Mouse (Mus musculus) MN1 (cell line): ENCODE measurements around the gene Alox12.

ENCODE experiments used
- DNase-seq: peaks from one replicate; pipeline ENCODE4 v3.0.0-alpha.2; 2016; ENCODE audit warnings: low spot score

The Alox12 gene

DNA sequence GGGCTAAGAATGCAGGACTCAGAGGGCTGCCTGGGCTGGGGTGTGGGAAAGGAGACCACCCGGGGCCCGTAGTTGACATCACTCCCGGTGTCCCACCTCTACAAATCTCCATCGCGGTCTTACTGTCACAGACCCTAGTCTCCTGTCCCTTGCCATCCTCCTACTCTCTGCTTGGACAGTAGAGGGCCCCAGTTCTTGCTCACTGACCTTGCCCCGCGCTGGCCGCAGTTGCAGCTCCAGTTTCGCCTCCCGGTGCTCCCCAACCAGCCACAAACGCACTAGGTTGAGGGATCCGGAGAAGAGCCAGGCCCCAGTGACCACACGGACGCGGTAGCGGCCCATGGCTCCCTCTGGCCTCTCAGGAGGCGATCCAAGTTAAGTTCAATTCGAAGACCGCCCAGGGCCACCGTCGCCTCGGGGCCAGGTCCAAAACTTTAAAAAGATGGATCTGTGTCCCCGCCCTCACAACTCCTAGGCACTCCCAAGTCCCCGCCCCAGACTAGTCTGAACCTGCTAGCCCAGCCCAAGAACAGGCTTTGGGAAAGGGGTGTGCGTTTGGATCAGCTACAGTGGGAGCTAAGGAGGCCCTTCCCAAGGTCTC is at the start of gene Alox12:
Gene Alox12, minus strand, starts transcription at position 423 of the 601 bp plus-strand sequence.
- DNase-seq: no peak

DNA sequence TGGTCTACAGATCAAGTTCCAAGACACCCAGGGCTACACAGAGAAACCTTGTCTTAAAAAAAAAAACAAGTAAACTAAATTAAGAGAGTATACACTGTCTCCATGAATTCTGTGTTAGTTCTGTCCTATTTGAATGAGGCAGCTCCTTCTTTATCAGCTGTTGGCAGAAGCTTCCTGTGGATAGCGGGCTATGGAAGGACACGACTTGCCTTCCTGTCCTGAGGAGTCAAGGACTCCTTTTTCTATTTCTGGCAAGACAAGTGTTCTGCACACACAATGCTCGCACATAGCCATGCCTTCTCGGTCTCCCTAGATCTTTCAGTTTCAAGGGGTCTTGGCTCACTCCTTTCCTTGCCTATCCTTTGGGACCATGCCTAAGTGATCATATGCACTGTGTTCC is 47.1 kb upstream of the Alox12 start:
- DNase-seq: no peak

DNA sequence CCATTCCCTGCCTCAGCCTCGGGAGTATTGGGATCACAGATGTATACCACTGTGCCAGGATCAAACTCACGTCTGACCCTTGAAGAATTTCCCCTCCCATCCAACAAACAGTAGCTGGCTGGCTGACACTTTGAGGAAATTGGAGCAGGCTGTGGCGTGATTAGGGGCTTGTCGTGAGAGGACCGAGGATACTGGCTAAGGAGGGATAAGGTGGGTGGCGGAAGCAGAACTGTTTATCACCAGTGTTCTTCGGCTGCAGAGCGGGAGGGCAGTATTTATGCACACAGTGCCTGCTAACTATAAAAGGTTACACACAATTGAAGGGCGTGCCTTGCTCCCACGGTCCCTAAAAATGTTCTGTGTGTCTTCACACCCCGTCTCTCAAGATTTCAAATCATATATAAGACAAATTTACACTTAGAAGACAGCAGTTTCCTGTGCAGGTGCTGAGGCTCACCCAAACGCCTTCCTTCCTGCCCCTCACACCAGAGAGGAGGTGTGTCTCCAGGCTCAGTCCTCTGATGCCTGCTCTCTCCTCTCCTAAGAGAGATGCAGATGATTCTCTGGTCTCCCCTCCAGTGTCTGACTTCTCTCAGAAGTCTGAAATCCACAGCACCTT is 42.8 kb upstream of the Alox12 start:
- no peak for DNase-seq

DNA sequence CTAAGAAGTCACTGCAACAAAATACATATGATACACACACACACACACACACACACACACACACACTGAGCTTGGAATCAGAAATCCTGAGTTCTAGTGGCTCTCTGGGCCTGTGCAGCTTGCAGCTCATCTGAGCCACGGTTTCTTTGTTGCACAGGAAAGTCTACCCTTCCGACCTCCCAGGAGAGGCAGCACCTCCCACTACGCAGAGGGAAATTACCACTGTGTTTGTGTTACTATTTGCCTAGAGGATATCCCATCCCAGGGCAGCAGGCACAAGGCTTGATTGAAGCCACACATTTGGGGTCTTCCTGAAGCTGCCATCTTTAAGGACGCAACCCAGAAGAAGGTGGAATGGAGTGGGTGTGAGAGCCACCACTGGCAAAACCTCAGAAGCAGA is 42.3 kb upstream of the Alox12 start:
- no peak for DNase-seq

DNA sequence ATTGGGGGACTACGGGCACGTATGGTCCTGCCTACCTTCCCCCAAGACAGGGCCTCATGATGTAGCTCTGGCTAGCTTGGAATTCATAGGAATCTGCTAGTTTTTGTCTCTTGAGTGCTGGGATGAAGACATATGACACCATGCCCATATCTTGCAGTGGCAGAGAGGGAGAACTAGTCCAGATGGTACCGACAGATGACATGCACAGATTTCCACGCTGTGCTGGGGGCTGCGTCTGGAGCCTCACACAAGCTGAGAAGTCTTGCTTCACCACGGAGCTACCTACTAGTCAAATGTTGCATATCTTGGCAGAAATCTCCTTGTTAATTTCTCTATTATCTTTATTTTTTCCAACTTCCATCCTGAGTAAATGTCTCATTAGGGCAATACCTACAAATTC is 38.7 kb upstream of the Alox12 start:
- DNase-seq: no peak

DNA sequence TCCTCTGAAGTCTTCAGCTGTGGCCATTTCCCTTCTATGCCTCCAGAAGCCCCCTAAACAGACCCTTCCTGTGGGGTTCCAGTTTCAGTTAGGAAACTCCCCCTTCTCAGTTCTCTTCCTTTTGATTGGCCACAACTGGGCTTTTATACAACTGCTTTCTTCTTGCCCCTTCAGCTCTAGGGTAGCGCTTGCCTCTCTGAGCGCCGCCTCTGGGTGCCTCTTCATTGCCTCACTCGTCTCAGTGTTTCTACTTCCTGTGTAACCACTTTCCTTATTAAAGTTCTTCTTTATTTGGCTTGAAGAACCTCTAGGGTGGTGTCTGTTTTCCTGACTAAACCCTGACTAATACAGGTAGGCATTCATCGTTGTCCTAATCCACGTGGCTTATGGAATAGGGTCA is 36.1 kb upstream of the Alox12 start:
- no peak for DNase-seq

DNA sequence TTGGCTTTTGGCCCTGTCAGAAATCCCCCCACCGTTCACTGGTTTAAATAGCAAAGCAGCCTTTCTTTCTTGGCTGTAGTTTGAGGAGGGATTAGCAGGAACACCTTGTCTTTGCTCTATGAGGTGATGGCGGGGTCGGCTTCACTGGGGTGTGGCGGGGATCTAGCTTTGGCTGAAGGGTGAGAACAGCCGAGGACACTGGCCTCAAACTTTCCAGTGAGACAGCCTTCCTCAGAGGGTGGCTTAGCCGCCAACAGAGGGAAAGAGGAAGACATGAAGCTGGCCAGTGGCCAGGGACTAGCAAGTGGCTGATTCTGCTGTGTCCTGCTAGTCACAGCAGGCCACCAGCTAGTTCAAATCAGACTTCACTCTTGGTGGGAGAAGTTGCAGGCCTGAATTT is 34.1 kb upstream of the Alox12 start:
- no peak for DNase-seq

DNA sequence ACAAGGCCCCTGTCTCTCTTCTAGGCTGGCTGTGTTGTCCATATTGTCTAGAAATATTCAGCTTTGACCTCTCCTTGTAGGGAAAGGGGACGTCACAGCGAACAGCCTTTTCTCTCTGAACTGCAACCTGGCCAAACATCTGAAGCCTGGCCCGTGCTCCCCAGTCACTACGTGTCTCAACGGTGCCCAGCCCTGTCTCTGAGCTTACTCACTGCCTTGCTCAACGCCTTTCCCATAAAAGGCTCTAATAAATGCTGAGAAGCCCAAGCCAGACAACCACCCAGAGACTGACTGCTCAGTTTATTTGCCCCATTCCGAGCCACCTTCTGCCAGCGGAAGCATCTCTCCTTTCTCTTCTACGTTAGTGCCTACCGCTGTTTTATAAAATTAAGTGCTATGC is 32.9 kb upstream of the Alox12 start:
- no peak for DNase-seq

DNA sequence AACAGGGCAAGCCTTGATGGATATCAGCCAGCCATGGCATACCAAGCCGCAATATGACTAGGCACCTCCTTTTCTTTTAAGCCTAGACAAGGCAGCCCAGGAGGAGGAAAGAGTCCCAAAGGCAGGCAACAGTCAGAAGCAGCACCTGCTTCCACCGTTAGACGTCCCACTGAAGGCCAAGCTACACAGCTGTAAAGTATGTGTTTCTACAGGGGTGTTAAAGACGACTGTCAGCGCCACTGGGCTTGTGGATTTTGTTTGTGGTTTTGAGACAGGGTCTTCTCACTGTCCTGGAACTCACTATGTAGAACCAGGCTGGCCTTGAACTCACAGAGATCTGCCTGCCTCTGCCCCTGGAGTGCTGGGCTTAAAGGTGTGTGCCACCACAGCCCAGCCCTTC is 30.5 kb upstream of the Alox12 start:
- DNase-seq: no peak

DNA sequence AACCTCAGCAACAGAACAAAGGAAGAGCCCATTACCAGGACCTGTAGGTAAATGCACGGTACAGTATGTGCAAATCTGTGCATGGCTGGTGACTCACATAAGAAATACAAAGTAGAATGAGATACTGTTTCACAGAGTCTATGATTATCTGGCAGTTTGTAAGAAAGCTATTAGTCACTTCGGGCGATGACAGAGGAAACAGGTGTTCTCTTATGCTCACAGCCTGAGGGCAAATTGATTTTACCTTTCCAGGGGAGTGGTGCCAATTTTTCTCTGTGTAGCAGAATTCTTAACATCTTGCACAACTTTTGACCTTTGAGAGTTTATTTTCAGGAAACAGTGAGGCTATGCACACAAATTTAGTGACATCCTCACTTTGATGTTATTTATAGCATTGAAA is 29.6 kb upstream of the Alox12 start:
- DNase-seq: no peak

DNA sequence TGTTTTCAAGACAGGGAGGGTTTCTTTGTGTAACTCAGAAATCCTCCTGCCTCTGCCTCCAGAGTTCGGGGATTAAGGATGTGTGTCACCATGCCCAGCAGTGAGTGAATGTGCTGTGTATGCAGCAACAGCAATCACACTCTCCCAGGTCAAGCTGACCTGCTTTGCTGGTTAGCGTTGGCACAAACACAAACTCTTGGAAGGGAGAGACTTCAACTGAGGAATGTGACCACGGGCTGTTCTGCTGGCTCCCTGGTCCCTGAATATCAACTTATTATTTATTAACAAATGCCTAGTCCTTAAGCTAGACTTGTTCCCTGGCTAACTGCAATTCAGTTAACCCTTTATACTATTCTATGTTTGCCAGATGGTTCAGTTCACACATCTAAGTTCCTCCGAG is 28.5 kb upstream of the Alox12 start:
- no peak for DNase-seq

DNA sequence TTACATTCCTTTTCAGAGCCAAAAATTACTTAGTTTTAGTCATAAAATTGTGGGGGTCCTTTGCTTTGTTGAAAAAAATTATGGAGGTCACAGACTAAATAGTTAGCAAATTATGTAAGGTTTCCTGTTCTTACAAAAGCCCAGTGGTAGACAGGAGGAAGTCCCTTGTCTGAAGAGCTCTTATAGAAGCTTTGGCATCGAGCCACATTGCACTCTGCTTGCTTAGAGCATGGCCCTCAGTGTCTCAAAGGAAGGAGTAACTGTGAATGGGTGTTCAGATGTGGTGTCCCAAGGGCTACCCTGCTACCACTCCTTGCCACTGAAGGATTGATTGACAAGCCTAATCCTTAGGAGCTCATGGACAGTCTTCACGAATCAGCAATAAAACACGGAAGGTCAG is 25.3 kb upstream of the Alox12 start:
- DNase-seq: no peak

DNA sequence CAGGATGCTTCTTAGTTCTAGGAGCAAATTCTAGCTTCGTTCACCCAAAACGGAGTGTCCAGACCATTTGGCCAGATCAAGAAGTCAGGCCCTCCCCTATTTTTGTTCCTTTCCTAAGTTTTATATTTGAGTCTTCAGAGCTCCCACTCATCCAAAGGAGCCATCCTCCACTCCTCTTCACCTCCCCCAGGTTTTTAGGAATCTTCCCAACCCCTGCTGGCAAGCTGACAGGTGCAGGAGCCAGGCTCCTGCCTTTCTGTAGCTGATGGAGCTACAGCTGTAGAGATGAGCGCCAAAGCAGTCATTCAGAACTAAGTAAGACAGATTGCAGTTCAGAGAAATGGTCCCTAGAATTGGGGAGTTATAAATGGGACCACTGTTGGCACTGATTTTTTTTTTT is 23.8 kb upstream of the Alox12 start:
- DNase-seq: no peak

DNA sequence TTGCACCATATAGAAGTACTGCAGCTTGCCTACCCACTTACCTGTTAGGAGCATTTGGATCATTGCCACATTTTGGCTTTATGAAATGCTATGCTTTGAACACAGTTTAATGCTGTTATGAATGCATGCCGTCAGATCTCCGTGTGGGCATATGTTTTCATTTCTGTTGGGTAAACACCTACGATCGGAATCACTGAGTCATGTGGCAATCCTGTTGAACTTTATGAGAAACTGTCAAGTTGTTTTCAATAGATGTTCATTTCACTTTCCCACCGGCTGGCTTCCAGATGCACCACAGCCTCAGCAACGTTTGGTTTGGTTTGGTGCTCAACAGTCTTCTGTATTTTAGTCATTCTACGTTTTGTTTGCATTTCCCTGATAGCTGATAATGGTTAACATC is 16.5 kb upstream of the Alox12 start:
- DNase-seq: no peak

DNA sequence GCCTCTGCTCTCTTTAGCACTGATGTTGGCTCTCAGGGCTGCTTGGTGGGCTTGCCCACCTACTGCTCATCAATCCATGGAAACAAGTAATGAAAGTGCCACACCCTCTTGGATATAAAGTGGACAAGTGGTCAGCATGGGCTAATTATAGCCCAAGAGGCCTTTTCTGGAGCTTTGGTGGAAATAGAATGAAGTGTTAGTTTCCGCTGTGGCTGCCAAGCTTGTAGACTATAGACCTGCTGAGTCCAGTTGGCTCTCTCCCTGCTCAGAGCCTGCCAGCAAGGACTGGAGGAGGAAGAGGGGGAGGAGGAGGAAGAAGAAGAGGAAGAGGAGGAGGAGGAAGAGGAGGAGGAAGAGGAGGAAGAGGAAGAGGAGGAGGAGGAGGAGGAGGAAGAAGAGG is 11.3 kb upstream of the Alox12 start:
- no peak for DNase-seq

DNA sequence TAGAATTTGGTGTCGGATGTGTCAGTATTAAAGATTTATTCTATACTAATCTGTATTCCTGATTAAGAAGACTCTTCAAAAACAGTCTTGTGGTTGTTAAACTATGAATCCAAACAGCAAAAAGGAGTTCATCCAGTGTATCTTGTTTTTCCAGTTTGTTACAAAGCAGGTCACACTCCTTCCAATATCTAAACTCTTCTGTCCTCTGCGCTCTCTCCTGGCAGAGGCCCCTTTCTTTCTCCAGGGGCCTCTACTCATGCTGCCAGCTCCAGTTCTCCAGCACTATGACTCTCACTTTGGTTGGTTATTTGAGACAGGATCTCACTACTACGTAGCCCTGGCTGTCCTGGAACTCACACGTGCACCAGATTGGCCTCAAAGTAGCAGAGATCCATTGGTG is 10.7 kb upstream of the Alox12 start:
- DNase-seq: no peak

DNA sequence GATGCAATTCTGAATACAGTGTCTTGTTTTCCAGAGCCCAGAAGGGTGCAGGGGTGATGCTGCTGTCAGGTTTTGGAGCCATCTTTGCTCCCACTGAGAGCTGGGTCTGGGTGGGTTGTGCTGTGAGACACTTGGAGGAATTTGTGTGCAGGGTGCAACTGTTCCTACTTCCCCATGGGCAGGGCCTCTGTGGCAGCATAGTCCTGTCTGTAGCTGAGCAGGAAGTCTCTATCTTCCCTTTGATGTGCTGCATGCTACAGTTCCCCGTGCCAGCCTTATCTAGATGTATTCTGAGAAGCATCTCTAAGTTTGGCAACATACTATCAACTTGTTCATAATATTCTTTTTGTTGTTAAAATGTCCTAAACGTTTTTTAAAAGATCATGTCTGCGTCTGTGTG is 10.1 kb upstream of the Alox12 start:
- no peak for DNase-seq

DNA sequence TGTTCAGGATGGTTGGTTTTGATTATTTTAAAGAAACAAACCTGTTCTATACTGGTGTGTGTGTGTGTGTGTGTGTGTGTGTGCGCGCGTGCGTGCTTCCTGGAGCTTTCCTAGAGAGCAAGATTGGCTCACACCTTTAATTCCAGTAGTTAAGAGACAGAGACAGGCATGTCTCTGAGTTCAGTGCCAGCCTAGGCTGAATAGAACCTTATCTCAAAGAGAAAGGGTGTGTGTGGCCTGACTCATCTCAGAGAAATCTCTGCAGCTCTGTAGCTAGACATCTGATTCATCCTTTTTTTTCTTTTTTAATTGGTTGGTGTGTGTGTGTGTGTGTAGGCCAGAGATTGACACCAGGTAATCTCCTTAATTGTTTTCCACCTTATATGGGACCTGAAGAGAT is 3.9 kb upstream of the Alox12 start:
- no peak for DNase-seq

DNA sequence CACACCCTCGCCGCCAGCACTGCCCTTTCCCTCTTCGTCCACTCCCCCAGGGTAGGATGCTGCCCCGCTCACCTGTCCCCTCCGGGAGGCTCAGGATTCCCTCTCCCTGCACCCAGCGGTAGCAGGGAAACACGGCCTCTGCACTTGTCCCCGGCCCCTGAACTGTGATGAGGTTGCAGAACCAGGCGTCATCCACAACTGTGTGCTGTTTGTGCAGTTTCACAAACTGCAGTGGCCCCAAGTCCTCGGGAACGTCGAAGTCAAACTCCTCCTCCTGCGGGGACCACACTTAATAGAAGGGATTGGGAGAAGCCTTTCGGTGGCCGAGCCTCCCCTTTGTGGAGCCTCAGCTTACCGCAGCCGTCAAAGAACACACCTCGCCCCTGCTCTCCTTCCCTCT is 816 bp downstream of the Alox12 start:
- no peak for DNase-seq

DNA sequence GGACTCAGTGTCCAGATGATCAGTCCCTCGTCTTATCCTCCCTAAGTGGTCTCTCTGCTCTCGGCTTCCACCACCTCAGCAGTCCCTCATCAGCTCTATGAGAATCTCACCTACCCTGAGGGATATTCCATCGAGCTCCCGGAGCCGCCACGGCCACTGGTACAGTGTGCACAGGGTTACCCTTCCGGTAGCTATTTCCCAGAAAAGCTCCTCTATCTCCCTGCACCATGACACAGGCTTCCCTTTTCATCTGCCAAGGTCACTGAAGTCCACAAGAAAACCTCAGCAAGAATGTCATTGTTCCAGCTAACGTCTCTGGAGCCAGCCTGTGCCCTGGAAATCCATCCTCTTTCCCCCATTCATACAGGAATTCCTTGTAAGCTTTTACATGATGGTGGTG is 3.3 kb downstream of the Alox12 start:
- no peak for DNase-seq

DNA sequence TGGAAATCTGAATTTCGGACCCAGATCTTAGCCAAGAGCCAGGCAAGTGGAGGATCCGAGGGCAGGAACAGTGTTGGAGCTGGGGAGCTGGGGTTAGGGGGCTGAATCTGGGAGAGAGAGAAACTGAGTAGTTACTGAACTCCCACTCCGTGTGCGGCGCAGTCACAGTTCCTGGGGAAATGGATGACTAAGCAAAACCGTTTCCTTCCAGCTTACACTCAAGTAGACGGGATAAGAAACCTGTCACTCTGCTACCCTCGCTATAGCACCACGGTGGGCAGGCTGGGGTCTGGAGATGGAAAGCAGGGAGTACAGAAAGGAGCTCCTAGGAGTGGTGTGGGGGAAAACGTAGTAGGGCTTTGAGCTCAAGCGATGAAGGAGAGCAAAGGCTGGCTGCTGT is 5.0 kb downstream of the Alox12 start:
- no peak for DNase-seq

DNA sequence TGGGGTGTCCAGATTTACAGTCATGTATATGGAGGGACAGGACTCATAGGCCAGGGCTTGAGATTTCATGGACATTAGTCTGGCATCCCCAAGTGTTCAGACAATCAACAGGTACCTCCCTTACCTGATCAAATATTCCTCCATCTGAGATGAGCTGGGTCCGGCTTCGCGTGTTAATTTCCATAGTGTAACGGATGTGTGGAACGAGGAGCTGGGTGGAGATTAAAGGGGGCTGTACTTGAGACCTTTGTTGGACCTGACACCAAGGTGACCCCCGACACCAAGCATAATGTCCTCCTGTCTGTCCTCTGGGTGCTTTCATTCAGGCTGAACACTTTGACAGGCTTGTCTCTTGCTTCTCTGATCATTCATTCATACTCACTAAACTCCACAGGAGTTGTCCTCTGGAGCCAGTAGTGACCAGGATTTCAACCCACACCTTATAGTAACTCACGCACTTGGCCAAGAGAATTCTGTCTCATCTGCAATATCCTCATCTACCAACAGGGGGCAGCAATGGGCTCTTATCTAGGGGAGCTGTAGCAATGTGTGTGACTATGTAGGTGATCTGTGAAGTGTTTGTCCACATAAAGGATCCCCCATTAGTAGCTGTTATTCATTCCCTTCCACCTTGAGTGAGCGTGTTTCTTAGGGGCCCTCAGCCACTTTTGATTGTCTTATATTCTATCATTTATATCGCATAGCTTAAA is 7.9 kb downstream of the Alox12 start:
- DNase-seq: peak; percentile 45

DNA sequence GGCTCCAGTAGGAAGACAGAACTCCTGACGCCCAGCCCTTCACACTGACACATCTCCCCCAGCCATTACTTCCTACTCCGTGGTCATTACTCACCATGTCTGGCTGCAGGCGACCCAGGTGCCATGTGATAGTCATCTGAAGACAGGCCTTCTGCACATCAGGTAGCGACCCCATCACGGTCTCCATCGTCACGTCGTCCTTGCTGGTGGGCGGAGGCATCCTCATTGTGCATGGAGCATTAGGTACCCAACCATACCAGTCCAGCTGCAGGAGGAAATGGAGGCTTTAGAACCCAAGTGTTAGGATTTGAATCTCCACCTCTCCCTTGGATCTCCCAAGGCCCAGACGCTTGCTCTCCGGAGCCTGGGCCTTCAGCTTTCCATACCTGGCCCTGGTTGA is 12.6 kb downstream of the Alox12 start:
- no peak for DNase-seq
